Mouse (Mus musculus): ENCODE measurements around the gene Gstp2. TPM values are rescaled to one million over a fixed set of nuclear protein-coding genes. Genes with fewer than 3 reads are reported as not detected.

Gene Gstp2
- polyA plus RNA-seq, 1 experiment from 2014 or later, result 8.0 TPM

DNA sequence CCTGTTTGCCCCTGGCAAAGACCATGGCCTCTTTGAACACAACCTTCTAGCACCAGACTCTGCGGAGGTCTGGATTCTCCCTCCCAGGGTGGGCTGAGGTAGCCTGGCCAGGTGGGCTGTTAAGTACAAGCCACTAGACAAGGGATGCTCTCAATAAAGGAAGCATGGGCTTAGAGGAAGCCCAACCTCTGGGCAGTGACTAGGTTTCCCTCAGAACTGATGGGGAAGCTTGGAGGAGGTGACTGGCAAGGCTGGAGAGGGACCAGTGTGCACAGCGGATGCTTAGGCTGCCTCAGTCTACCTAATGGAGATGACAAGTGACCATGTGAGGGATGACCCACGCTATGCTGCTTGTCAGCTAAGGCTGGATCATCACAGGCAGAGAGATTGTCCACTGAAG lies 53.9 kb downstream of the Gstp2 start:
- Histone ChIP-seq H3K9me3 (ENCODE audit: control insufficient read depth, low read length) (no peaks in the 10 kb centered on the region), H3K9ac (ENCODE audit: low read length) (no peak overlapping the region), H3K36me3 (ENCODE audit: control insufficient read depth, insufficient read depth, low read length) (no peaks in the 10 kb centered on the region), H3K4me3 (ENCODE audit: control insufficient read depth in 1 of 2, insufficient read depth in 1 of 2, low read depth in 1 of 2, low read length in 2 of 2) (no peak overlapping the region), H3K4me1 (ENCODE audit: control insufficient read depth in 2 of 2, insufficient read depth in 2 of 2, low read length in 2 of 2) (peaks cover 0 to 4% of the 10 kb centered on the region in 2 experiments; a peak in 2 of 4 replicates), H3K27ac (replicated peaks in 1 of 2; ENCODE audit: control insufficient read depth in 1 of 2, insufficient read depth in 1 of 2, low read depth in 2 of 2, low read length in 2 of 2) (no peak overlapping the region), H3K27me3 (ENCODE audit: control insufficient read depth, insufficient read depth, low read length) (no peaks in the 10 kb centered on the region), H3K4me2 (ENCODE audit: low read length) (no peak overlapping the region)
- ATAC-seq (ENCODE audit: insufficient number of reproducible peaks, insufficient read depth, low FRiP score, low read depth), result no peak
- WGBS, result 87% methylated on average over 3 of the region's 3 CpGs

DNA sequence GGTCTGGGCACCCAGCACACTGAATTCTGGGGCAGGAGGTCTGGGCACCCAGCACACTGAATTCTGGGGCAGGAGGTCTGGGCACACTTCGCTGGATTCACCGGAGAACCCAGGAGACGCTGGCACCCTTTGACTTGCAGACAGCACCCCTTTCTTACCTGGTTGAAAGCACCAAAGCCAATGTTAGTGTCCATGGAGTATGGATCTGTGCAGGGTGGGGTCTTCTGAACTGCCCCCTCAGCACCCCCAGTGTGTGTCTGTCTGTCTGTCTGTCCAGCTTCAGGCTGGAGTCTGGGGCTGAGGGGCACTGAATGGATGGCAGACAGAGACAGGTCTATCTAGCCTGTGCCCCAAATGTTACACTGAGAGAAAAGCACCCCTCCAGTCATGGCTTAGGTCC lies 54.3 kb downstream of the Gstp2 start:
- 92% methylated on average over 3 of the region's 3 CpGs for WGBS
- Histone ChIP-seq H3K36me3 (ENCODE audit: control insufficient read depth, insufficient read depth, low read length) (no peaks in the 10 kb centered on the region), H3K27me3 (ENCODE audit: control insufficient read depth, insufficient read depth, low read length) (no peaks in the 10 kb centered on the region), H3K27ac (replicated peaks in 1 of 2; ENCODE audit: control insufficient read depth in 1 of 2, insufficient read depth in 1 of 2, low read depth in 2 of 2, low read length in 2 of 2) (no peak overlapping the region), H3K4me3 (ENCODE audit: control insufficient read depth in 1 of 2, insufficient read depth in 1 of 2, low read depth in 1 of 2, low read length in 2 of 2) (no peak overlapping the region), H3K9ac (ENCODE audit: low read length) (no peak overlapping the region), H3K4me1 (ENCODE audit: control insufficient read depth in 2 of 2, insufficient read depth in 2 of 2, low read length in 2 of 2) (peaks cover 4 to 8% of the 10 kb centered on the region in 2 experiments), H3K9me3 (ENCODE audit: control insufficient read depth, low read length) (no peaks in the 10 kb centered on the region), H3K4me2 (ENCODE audit: low read length) (no peak overlapping the region)
- ATAC-seq (ENCODE audit: insufficient number of reproducible peaks, insufficient read depth, low FRiP score, low read depth), result no peak

DNA sequence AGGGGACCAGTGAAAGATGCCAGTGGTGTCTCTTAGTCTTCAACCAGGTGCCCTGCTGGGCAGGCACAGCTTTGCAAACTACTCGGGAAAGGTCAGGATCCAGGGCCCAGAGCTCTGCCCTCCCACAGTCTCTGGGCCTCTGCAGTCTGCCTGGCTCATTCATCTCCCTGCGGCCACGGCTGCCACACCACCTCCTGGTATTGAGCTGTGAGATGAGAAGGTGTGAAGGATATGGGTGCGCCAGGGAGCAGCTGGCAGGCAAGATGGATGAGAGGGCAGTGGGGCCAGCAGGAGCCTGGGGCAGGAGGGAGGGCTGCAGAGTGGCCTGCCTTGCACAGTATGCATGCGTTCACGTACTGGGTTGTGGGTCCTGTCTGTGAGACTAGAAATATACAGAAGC lies 55.0 kb downstream of the Gstp2 start:
- Histone ChIP-seq H3K4me3 (ENCODE audit: control insufficient read depth in 1 of 2, insufficient read depth in 1 of 2, low read depth in 1 of 2, low read length in 2 of 2) (no peak overlapping the region), H3K9me3 (ENCODE audit: control insufficient read depth, low read length) (no peaks in the 10 kb centered on the region), H3K36me3 (ENCODE audit: control insufficient read depth, insufficient read depth, low read length) (no peaks in the 10 kb centered on the region), H3K4me2 (ENCODE audit: low read length) (no peak overlapping the region), H3K9ac (ENCODE audit: low read length) (no peak overlapping the region), H3K27me3 (ENCODE audit: control insufficient read depth, insufficient read depth, low read length) (no peaks in the 10 kb centered on the region), H3K4me1 (ENCODE audit: control insufficient read depth in 2 of 2, insufficient read depth in 2 of 2, low read length in 2 of 2) (peaks cover 10 to 16% of the 10 kb centered on the region in 2 experiments), H3K27ac (replicated peaks in 1 of 2; ENCODE audit: control insufficient read depth in 1 of 2, insufficient read depth in 1 of 2, low read depth in 2 of 2, low read length in 2 of 2) (no peak overlapping the region)
- ATAC-seq (ENCODE audit: insufficient number of reproducible peaks, insufficient read depth, low FRiP score, low read depth), result no peak
- WGBS, result 48% methylated on average over 6 of the region's 6 CpGs

Other genes starting within 250 kb of the Gstp2 start
- gene Chka, start 194.2 kb downstream of the Gstp2 start, polyA plus RNA-seq (2014; fragmentation: Nextera tagmentation; extraction: Ambion mirVana), result 25.5 and 27.2 TPM in 2 replicates
- gene Tcirg1, start 138.9 kb downstream of the Gstp2 start, polyA plus RNA-seq (2014; fragmentation: Nextera tagmentation; extraction: Ambion mirVana), result 16.1 and 17.1 TPM in 2 replicates
- 479 and 507 TPM in 2 replicates for gene Ndufs8, start 133.2 kb downstream of the Gstp2 start, polyA plus RNA-seq (2014; fragmentation: Nextera tagmentation; extraction: Ambion mirVana)
- gene Aldh3b1, start 116.2 kb downstream of the Gstp2 start, polyA plus RNA-seq (2014; fragmentation: Nextera tagmentation; extraction: Ambion mirVana), result 2.3 and 2.9 TPM in 2 replicates
- gene Unc93b1, start 110.8 kb downstream of the Gstp2 start, polyA plus RNA-seq (2014; fragmentation: Nextera tagmentation; extraction: Ambion mirVana), result 11.2 and 14.5 TPM in 2 replicates
- gene Aldh3b3, start 87.4 kb downstream of the Gstp2 start, polyA plus RNA-seq (2014; fragmentation: Nextera tagmentation; extraction: Ambion mirVana), result not detected in 2 replicates
- 0.09 and 0.18 TPM in 2 replicates for gene Aldh3b2, start 73.7 kb downstream of the Gstp2 start, polyA plus RNA-seq (2014; fragmentation: Nextera tagmentation; extraction: Ambion mirVana)
- 13.1 and 14.5 TPM in 2 replicates for gene Acy3, start 59.5 kb downstream of the Gstp2 start, polyA plus RNA-seq (2014; fragmentation: Nextera tagmentation; extraction: Ambion mirVana)
- not detected in 2 replicates for gene Tbx10, start 53.3 kb downstream of the Gstp2 start, polyA plus RNA-seq (2014; fragmentation: Nextera tagmentation; extraction: Ambion mirVana)
- 73.2 and 74.1 TPM in 2 replicates for gene Nudt8, start 45.4 kb downstream of the Gstp2 start, polyA plus RNA-seq (2014; fragmentation: Nextera tagmentation; extraction: Ambion mirVana)
- gene Gm49405, start 45.4 kb downstream of the Gstp2 start, polyA plus RNA-seq (2014; fragmentation: Nextera tagmentation; extraction: Ambion mirVana), result 4.3 and 4.6 TPM in 2 replicates
- 85.2 and 90.7 TPM in 2 replicates for gene Doc2g, start 42.7 kb downstream of the Gstp2 start, polyA plus RNA-seq (2014; fragmentation: Nextera tagmentation; extraction: Ambion mirVana)
- 552 and 561 TPM in 2 replicates for gene Ndufv1, start 33.2 kb downstream of the Gstp2 start, polyA plus RNA-seq (2014; fragmentation: Nextera tagmentation; extraction: Ambion mirVana)
- 399 and 401 TPM in 2 replicates for gene Gstp1, start 8.0 kb downstream of the Gstp2 start, polyA plus RNA-seq (2014; fragmentation: Nextera tagmentation; extraction: Ambion mirVana)
- not detected in 2 replicates for gene Gstp3, start 13.5 kb upstream of the Gstp2 start, polyA plus RNA-seq (2014; fragmentation: Nextera tagmentation; extraction: Ambion mirVana)
- not detected in 2 replicates for gene Cabp2, start 35.6 kb upstream of the Gstp2 start, polyA plus RNA-seq (2014; fragmentation: Nextera tagmentation; extraction: Ambion mirVana)
- 62.5 and 63.8 TPM in 2 replicates for gene Cdk2ap2, start 51.2 kb upstream of the Gstp2 start, polyA plus RNA-seq (2014; fragmentation: Nextera tagmentation; extraction: Ambion mirVana)
- gene Pitpnm1, start 54.0 kb upstream of the Gstp2 start, polyA plus RNA-seq (2014; fragmentation: Nextera tagmentation; extraction: Ambion mirVana), result 17.3 TPM in 2 replicates
- 87.3 and 100 TPM in 2 replicates for gene Aip, start 79.8 kb upstream of the Gstp2 start, polyA plus RNA-seq (2014; fragmentation: Nextera tagmentation; extraction: Ambion mirVana)
- gene Gpr152, start 93.8 kb upstream of the Gstp2 start, polyA plus RNA-seq (2014; fragmentation: Nextera tagmentation; extraction: Ambion mirVana), result not detected in 2 replicates
- not detected in 2 replicates for gene Cabp4, start 98.0 kb upstream of the Gstp2 start, polyA plus RNA-seq (2014; fragmentation: Nextera tagmentation; extraction: Ambion mirVana)
- 117 and 122 TPM in 2 replicates for gene Coro1b, start 102.6 kb upstream of the Gstp2 start, polyA plus RNA-seq (2014; fragmentation: Nextera tagmentation; extraction: Ambion mirVana)
- 0.54 and 0.82 TPM in 2 replicates for gene Ptprcap, start 107.6 kb upstream of the Gstp2 start, polyA plus RNA-seq (2014; fragmentation: Nextera tagmentation; extraction: Ambion mirVana)
- gene Rps6kb2, start 117.3 kb upstream of the Gstp2 start, polyA plus RNA-seq (2014; fragmentation: Nextera tagmentation; extraction: Ambion mirVana), result 31.4 and 34.4 TPM in 2 replicates
- gene Carns1, start 129.5 kb upstream of the Gstp2 start, polyA plus RNA-seq (2014; fragmentation: Nextera tagmentation; extraction: Ambion mirVana), result 6.5 and 8.7 TPM in 2 replicates
- 2.2 and 2.6 TPM in 2 replicates for gene Tbc1d10c, start 145.3 kb upstream of the Gstp2 start, polyA plus RNA-seq (2014; fragmentation: Nextera tagmentation; extraction: Ambion mirVana)
- gene Ppp1ca, start 146.0 kb upstream of the Gstp2 start, polyA plus RNA-seq (2014; fragmentation: Nextera tagmentation; extraction: Ambion mirVana), result 708 and 757 TPM in 2 replicates
- 17.4 and 18.5 TPM in 2 replicates for gene Rad9a, start 155.6 kb upstream of the Gstp2 start, polyA plus RNA-seq (2014; fragmentation: Nextera tagmentation; extraction: Ambion mirVana)
- gene Clcf1, start 168.2 kb upstream of the Gstp2 start, polyA plus RNA-seq (2014; fragmentation: Nextera tagmentation; extraction: Ambion mirVana), result 0.78 and 1.2 TPM in 2 replicates
- gene AC109138.7, start 168.3 kb upstream of the Gstp2 start, polyA plus RNA-seq (2014; fragmentation: Nextera tagmentation; extraction: Ambion mirVana), result not detected in 2 replicates
- 20.9 and 26.8 TPM in 2 replicates for gene Pold4, start 185.9 kb upstream of the Gstp2 start, polyA plus RNA-seq (2014; fragmentation: Nextera tagmentation; extraction: Ambion mirVana)
- 7.6 and 8.0 TPM in 2 replicates for gene Ssh3, start 223.2 kb upstream of the Gstp2 start, polyA plus RNA-seq (2014; fragmentation: Nextera tagmentation; extraction: Ambion mirVana)
- 1.1 and 1.4 TPM in 2 replicates for gene Ankrd13d, start 237.1 kb upstream of the Gstp2 start, polyA plus RNA-seq (2014; fragmentation: Nextera tagmentation; extraction: Ambion mirVana)